Mouse (Mus musculus) lung, adult 2 months (tissue): ENCODE measurements around the gene Selenok.

ENCODE experiments used
- CTCF ChIP-seq: fragments of 200-500 bp; IDR thresholded peaks from 2 replicates; pipeline ENCODE4 v1.5.1; 2011; ENCODE audit warnings: mild to moderate bottlenecking, low read length, control low read depth; ENCODE audit not compliant: insufficient read depth
- POLR2A ChIP-seq: fragments of 200-500 bp; IDR thresholded peaks from 2 replicates; pipeline ENCODE4 v1.6.1; 2011; ENCODE audit warnings: low read depth, mild to moderate bottlenecking, control low read depth, low read length, borderline replicate concordance; ENCODE audit errors: extremely low read depth

- TF ChIP-seq CTCF (no peak), POLR2A (no peak)
These were observed 19.2 kb downstream of the Selenok start for GRCm38 (mm10) chr14:29987276-29987675.
